ENCODE assay signal across 8 mouse cellular contexts in the genomic region with DNA sequence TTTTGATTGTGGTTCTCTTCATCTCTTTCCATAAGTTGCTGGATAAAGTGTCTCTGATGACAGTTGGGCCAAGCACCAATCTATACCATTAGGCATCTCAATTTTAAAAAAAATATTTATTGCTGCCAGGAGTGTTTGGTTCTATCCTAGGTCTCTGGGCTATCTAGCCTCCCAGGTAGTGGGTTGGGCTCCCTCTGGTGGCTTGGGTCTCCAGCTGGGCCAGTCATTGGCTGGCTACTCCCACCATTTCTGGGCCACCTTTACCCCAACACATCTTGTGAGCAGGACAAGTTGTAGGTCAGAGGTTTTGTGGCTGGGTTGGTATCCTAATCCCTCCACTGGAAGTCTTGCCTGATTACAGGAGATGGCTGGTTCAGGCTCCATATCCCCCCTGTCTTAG. TPM values are rescaled to one million over a fixed set of nuclear protein-coding genes. Genes with fewer than 3 reads are reported as not detected.
DNase-seq lines count a peak whose midpoint lies in the region; ATAC-seq and TF ChIP-seq lines count a peak whose summit lies in the region.

No protein-coding gene starts in this region.

- H3K36me3 ChIP-seq in midbrain, embryonic 13.5 days: no peaks in the 10 kb centered on the region

- ATAC-seq in midbrain, embryonic 13.5 days: no peak

- no peak overlapping the region for H3K4me2 ChIP-seq in midbrain, embryonic 13.5 days (replicated peaks)

- intact Hi-C loops in left cerebral cortex, adult 2 months (cut with DNase I): no loop called here

- no peak overlapping the region for H3K4me3 ChIP-seq in left cerebral cortex, adult 2 months
- no peak overlapping the region for H3K4me3 ChIP-seq in midbrain, embryonic 13.5 days (replicated peaks)

- no peak overlapping the region for H3K9ac ChIP-seq in midbrain, embryonic 13.5 days (replicated peaks)

- DNase-seq in left cerebral cortex, adult 2 months (ENCODE audit: extremely low spot score in 1 of 2, low spot score in 2 of 2): no peak
- DNase-seq in left cerebral cortex, adult 9 months (ENCODE audit: low spot score in 2 of 2): no peak
- peak; percentile 22 for DNase-seq in T-cell, adult 2 months (ENCODE audit: low spot score)
- peak; percentile 46 for DNase-seq in kidney, postnatal 10 days
- DNase-seq in naive thymus-derived CD4-positive, alpha-beta T cell, adult 2 months (ENCODE audit: low read depth): peak; percentile 63
- DNase-seq in left cerebral cortex, adult 8-10 months (ENCODE audit: low spot score in 2 of 2): no peak
- no peak for DNase-seq in right cerebral cortex, adult 2 months (ENCODE audit: low spot score in 2 of 2)

- peaks cover 15% of the 10 kb centered on the region for H3K4me1 ChIP-seq in midbrain, embryonic 13.5 days (replicated peaks)

- H3K27ac ChIP-seq in left cerebral cortex, adult 2 months: no peak overlapping the region
- no peak overlapping the region for H3K27ac ChIP-seq in midbrain, embryonic 13.5 days

- H3K27me3 ChIP-seq in midbrain, embryonic 13.5 days: no peaks in the 10 kb centered on the region

- no peaks in the 10 kb centered on the region for H3K9me3 ChIP-seq in midbrain, embryonic 13.5 days

- peak; percentile 20 for TF ChIP-seq CTCF in left cerebral cortex, adult 2 months (IDR thresholded peaks at IDR 0.05)

RNA-seq across cellular contexts. Expression of gene Isoc2a, which starts 1.2 kb away (rescaled TPM):
- 10 to 100 TPM; 11.3 to 12.6 TPM for total RNA-seq in left cerebral cortex, adult 2 months (2021)
- total RNA-seq in left cerebral cortex, adult 8-10 months (2022): 10 to 100 TPM; 16.1 to 17.7 (median 17.1) TPM
- polyA plus RNA-seq in midbrain, embryonic 13.5 days (2015; fragmentation: Nextera tagmentation; extraction: Ambion mirVana): 0.43 and 0.65 TPM in 2 replicates

RNA-seq across cellular contexts. Expression of gene Isoc2b, which starts 8.1 kb away (rescaled TPM):
- 1 to 10 TPM; 6.9 to 9.3 TPM for total RNA-seq in left cerebral cortex, adult 2 months (2021)
- total RNA-seq in left cerebral cortex, adult 8-10 months (2022): 1 to 10 TPM; 8.3 to 10.0 (median 9.1) TPM
- 3.3 and 5.3 TPM in 2 replicates for polyA plus RNA-seq in midbrain, embryonic 13.5 days (2015; fragmentation: Nextera tagmentation; extraction: Ambion mirVana)

RNA-seq across cellular contexts. Expression of gene Gm36210, which starts 28.1 kb away (rescaled TPM):
- total RNA-seq in left cerebral cortex, adult 2 months (2021): under 1 TPM; 0.27 to 0.28 TPM
- total RNA-seq in left cerebral cortex, adult 8-10 months (2022): under 1 TPM in 3 of 4 experiments, not detected in 1; 0.48 to 0.65 (median 0.51) TPM
- 0.31 and 0.32 TPM in 2 replicates for polyA plus RNA-seq in midbrain, embryonic 13.5 days (2015; fragmentation: Nextera tagmentation; extraction: Ambion mirVana)

RNA-seq across cellular contexts. Expression of gene Shisa7, which starts 33.7 kb away (rescaled TPM):
- 100 to 1,000 TPM; 134 to 138 TPM for total RNA-seq in left cerebral cortex, adult 2 months (2021)
- 100 to 1,000 TPM; 105 to 117 (median 110) TPM for total RNA-seq in left cerebral cortex, adult 8-10 months (2022)
- 8.8 and 9.7 TPM in 2 replicates for polyA plus RNA-seq in midbrain, embryonic 13.5 days (2015; fragmentation: Nextera tagmentation; extraction: Ambion mirVana)

RNA-seq across cellular contexts. Expression of gene Zfp628, which starts 36.8 kb away (rescaled TPM):
- total RNA-seq in left cerebral cortex, adult 2 months (2021): 10 to 100 TPM; 15.8 to 16.4 TPM
- 10 to 100 TPM; 14.7 to 16.8 (median 15.5) TPM for total RNA-seq in left cerebral cortex, adult 8-10 months (2022)
- polyA plus RNA-seq in midbrain, embryonic 13.5 days (2015; fragmentation: Nextera tagmentation; extraction: Ambion mirVana): 4.3 and 4.4 TPM in 2 replicates

Comparison
In these comparisons a context has a peak if more than half of its experiments do, and no peak if none do; other contexts are left out.
1. DNase-seq: peak in T-cell, adult 2 months (single experiment), kidney, postnatal 10 days (single experiment) and naive thymus-derived CD4-positive, alpha-beta T cell, adult 2 months (single experiment); none in left cerebral cortex, adult 2 months (0 of 2), left cerebral cortex, adult 9 months (0 of 2), left cerebral cortex, adult 8-10 months (0 of 2) and right cerebral cortex, adult 2 months (0 of 2).